Mouse (Mus musculus): ENCODE measurements at regions not wholly inside any gene's neighbourhood (a gene's known extent, or its start where the extent isn't known, plus 50 kb on each side); places are given as distances from the start of the nearest gene placed in this dataset.
"Not testable (repeated sequence)": the region's sequence is repeated elsewhere in the genome, so short reads cannot be mapped to it uniquely, and the experiment has no call there.

DNA sequence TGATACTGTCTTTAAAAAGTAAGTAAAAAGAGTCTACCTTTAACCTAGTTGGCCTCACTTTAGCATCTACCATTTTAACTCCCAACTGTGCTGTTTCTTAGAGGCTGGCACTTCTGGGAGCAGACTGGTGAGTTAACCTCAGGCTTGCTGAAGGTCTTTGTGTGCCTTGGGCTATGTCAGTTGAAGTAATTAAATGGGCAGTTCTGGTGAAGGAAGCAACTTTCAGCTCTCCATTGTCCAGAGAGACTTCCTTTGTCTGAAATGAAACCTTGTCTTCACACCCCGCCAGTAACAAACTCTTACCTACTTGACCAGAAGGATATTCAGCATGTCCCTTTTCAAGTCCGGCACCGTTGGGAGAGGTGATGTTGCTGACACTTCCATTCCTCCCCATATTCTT is 55.5 kb downstream of the Zfp281 start:
- no peak for DNase-seq (ENCODE audit: extremely low spot score in 1 of 2, low spot score in 2 of 2)
- Histone ChIP-seq H3K27ac (no peak overlapping the region), H3K4me3 (no peak overlapping the region)
- no peak for TF ChIP-seq CTCF (IDR thresholded peaks at IDR 0.05)
- intact Hi-C loops (cut with DNase I) = no loop called here

DNA sequence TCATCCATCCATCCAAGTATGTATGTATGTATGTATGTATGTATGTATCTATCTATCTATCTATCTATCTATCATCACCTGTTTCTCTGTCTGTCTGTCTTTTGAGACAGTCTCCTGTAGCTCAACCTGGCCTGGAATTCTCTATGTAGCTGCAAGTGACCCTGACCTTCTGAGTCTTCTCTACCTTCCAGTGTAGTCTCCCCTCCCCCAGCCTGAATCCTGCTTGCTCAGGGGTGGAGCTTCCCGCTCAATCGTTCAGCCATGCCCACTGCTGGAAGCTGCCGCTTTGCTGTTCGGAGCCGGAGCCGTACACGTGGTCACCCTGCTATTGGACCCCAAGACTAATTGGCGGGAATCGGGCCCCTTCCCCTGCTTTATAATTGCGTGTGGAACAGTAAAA is 57.6 kb downstream of the Zfp281 start:
- not testable (repeated sequence) for H3K4me3 ChIP-seq; DNase-seq (ENCODE audit: extremely low spot score in 1 of 2, low spot score in 2 of 2); H3K27ac ChIP-seq
- intact Hi-C loops (cut with DNase I) = loop anchor here (2.0 kb wide), 1 partner anchor 56 kb away; no protein-coding TSS in a partner anchor

DNA sequence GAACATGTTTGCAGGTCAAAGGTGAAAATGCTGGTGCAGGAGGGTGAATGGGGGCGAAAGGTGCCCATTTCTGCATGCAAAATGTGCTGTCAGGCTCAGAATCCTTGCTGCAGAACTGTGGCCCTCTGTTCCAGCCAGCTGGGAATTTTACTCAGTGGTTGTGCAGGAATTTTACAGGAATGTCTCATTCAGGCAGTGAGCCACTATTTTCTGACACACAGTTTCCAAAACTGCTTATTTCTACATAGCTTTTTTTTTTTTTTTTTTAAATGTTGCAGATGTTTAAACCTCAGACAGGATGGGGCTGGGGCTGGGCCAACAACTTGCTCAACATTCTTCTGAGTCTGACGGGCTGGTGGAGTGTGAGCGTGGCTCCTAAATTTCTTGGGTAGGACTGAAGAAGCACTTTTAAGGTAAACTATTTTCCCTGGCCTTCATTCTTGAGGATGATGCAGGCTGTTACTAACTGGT is 58.4 kb downstream of the Zfp281 start:
- peak; percentile 34 to 46 for DNase-seq (ENCODE audit: extremely low spot score in 1 of 2, low spot score in 2 of 2)
- H3K27ac ChIP-seq = peak overlapping the region; percentile 66; the same call in 1 of the 2 replicates
- intact Hi-C loops (cut with DNase I) = loop anchor here (2.0 kb wide), 1 partner anchor 56 kb away; no protein-coding TSS in a partner anchor
- H3K4me3 ChIP-seq = no peak overlapping the region
- TF ChIP-seq CTCF (IDR thresholded peaks at IDR 0.05) = no peak

DNA sequence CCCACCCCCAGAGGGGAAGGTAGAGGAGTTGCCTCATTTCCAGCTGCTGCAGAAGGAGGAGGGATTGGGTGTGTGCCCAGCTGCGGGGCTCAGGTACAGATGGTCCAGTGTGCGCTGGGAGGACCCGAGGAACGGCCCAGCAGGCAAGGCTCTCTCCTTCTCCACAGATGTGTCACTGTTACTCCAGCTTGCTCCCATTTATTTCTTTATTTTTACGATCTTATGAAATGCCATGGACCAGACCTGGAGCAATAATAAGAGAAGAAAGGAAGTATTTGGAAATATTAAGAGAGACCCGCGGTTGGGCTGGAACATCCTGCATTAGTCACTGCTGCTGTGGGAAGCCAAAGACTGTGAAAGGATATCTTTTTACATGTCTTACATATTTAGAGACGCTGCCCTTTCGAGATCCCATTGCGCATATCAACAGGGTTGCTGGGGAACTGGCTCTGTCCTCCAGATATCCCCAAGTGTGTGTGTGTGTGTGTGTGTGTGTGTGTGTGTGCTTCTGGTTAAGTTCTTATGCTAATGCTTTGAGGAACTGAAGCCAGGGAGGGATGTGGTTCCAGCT is 58.9 kb downstream of the Zfp281 start:
- no peak for DNase-seq (ENCODE audit: extremely low spot score in 1 of 2, low spot score in 2 of 2)
- H3K27ac ChIP-seq = peak overlapping the region; percentile 66; the same call in 1 of the 2 replicates
- no peak for TF ChIP-seq CTCF (IDR thresholded peaks at IDR 0.05)
- intact Hi-C loops (cut with DNase I) = loop anchor here (2.0 kb wide), 2 partner anchors 31 to 55 kb away; no protein-coding TSS in a partner anchor
- no peak overlapping the region for H3K4me3 ChIP-seq

DNA sequence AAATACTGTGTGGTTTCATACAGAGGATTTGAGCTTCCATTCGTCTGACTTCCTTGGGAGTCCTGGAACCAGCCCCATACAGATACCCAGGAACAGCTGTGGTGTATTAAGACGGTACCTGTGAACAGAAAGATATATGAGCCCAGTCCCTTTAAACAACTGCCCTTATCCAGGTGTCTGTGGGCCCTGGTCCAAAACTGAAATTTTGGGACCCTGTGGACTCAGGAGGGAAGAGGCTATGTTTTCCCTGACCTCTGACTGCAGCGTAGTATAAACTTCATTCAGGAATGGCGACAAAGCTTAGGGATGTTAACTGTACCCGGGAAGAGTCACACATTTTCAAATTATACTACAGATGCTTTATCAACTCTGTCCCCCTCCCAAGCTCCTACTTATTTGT is 59.8 kb downstream of the Zfp281 start:
- TF ChIP-seq CTCF (IDR thresholded peaks at IDR 0.05) = no peak
- intact Hi-C loops (cut with DNase I) = loop anchor here (2.0 kb wide), 1 partner anchor 30 kb away; no protein-coding TSS in a partner anchor
- Histone ChIP-seq H3K4me3 (no peak overlapping the region), H3K27ac (peak overlapping the region; percentile 71)
- DNase-seq (ENCODE audit: extremely low spot score in 1 of 2, low spot score in 2 of 2) = no peak

DNA sequence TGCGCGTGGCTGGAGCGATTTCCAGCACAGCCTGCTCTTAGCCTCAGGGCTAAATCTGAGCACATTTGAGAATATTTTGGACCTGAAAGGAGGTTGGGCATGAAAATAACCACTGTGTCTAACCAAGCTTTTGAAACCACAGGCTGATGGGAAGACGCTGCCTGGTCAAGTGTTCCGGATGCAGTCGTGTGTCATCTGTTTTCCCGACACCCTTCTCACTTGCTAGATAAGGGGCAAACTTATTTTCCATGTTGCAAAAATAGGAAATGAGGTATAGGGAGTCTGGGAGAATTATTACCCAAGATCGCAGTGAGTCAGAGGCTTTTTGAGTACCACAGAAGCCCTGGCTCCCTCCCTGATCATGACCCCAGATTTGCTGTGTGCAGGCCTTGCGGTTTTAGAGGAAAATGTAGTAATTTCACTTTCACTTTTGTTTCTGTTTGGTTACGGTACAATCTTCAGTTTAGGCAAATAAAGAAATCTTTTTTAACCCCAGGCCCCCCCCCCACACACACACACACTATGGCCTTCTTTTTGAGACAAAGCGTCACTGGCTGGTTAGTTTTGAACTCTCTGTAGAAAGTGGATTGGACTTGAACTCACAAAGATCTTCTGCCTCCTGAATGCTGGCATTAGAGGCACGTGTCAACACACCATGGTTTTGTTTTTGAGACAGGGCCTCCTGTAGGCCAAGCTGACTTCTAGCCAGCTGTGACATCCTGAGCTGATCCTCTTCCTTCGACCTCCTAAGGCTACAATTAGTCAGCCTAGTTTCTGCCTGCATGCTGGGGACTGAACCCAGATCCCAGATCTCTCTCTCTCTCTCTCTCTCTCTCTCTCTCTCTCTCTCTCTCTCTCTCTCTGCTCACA is 60.7 kb downstream of the Zfp281 start:
- H3K4me3 ChIP-seq = no peak overlapping the region
- no peak for TF ChIP-seq CTCF (IDR thresholded peaks at IDR 0.05)
- H3K27ac ChIP-seq = peak overlapping the region; percentile 71; the same call in 1 of the 2 replicates
- intact Hi-C loops (cut with DNase I) = loop anchor here (2.0 kb wide), 1 partner anchor 29 kb away; no protein-coding TSS in a partner anchor
- no peak for DNase-seq (ENCODE audit: extremely low spot score in 1 of 2, low spot score in 2 of 2)

DNA sequence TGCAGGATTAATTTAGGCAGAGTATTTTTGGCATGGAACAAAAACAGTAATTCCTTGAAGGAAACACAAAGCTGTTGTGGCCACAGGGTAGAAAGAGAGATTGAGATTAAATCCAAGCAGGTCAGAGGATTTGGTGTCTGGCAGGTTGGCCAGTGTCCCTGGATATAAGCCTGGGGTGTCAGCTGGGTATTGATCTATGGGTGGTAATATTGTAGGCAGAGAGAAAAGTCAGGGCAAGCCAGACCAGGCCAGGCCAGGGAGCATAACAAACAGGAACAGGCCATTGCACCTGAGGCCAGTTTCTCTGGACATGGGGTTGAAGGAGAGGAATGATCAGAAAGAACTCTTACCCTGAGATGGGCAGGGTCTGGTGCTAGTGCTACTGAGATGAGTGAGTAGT is 61.8 kb downstream of the Zfp281 start:
- TF ChIP-seq CTCF (IDR thresholded peaks at IDR 0.05) = no peak
- Histone ChIP-seq H3K27ac (no peak overlapping the region), H3K4me3 (no peak overlapping the region)
- DNase-seq (ENCODE audit: extremely low spot score in 1 of 2, low spot score in 2 of 2) = no peak
- intact Hi-C loops (cut with DNase I) = no loop called here

DNA sequence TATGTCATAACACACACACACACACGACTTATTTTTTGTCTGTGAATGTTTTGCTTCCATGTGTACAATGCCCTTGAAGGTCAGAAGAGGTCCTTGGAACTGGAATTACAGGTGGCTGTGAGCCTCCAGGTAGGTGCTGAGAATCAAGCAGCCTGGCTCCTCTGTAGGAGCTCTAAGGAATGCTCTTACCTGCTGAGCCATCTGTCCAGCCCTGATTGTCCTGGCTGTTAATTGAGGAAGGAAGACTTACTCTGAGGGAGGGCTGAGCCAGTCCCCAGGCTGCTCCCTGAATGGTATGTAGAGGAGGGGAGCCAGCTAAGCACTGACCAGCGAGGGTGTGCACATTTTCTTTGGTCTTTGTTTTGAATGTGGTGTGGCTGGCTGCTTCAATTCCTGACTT is 65.4 kb downstream of the Zfp281 start:
- DNase-seq (ENCODE audit: extremely low spot score in 1 of 2, low spot score in 2 of 2) = no peak
- intact Hi-C loops (cut with DNase I) = no loop called here
- no peak overlapping the region for H3K27ac ChIP-seq
- no peak overlapping the region for H3K4me3 ChIP-seq
- no peak for TF ChIP-seq CTCF (IDR thresholded peaks at IDR 0.05)

DNA sequence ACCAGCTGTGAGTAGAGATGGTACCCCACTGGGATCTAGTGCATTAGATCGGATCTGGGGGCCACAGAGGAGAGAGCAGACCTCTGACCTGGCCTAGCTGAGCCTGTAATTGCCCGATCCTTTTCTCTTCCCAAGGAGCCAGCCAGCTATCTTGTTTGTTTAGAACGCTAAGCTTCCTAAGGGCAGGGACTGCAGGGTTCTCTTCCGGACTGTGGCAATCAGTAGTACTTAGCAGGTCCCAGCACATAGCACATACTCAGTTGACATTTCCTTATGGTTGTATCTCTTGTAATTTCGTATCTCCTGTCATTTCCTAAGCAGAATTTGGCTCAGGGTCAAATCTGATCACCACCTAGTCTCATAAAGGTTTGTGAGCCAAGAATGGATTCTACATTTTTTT is 68.7 kb downstream of the Zfp281 start:
- intact Hi-C loops (cut with DNase I) = no loop called here
- DNase-seq (ENCODE audit: extremely low spot score in 1 of 2, low spot score in 2 of 2) = no peak
- TF ChIP-seq CTCF (IDR thresholded peaks at IDR 0.05) = no peak
- no peak overlapping the region for H3K4me3 ChIP-seq
- no peak overlapping the region for H3K27ac ChIP-seq

DNA sequence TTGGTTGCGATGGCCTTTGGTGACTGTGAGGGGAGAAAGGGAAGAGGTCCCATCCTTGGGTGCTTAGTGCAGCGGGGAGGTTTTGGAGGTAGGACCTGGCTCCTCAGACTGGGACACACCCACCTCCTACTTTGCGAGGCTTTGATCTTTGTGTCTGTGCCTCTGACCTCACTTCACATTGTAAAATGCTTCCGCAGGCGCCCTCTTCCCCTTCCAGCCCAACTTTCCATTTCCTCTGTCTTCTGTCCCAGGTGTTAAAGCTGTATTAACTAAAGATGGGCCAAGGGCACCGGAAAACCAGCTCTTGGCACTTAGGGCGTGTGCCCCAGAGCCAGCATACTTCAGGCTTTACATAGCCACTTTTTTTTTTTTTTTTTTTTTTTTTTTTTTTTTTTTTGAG is 70.3 kb downstream of the Zfp281 start:
- DNase-seq (ENCODE audit: extremely low spot score in 1 of 2, low spot score in 2 of 2) = no peak

DNA sequence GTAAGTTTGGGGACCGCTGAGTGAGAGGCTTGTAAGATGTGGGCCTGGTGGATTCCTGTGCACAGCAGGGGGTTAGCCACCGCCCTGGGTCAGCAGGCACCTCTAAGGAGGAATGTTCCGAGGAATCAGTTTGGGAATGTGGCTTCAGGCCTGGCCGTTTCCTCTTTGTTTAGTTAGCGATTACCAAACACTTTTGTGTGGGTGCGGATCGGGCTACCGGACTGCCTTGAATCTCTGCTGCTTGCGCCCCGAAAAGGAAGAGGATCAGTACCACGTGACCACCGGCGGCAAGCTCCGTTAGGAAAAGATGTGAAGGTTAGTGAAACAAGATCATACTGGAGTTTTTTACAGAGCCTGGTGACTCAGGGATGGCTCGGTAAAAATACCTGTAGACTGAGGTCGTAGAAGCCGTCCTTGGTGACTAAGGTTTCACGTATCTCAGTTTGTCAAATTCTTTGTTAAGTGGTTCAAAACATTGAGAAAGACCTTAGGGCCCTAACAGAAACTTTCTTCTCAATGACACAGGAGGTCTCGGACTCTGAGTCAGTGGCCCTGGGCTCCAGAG is 71.5 kb downstream of the Zfp281 start:
- intact Hi-C loops (cut with DNase I) = no loop called here
- TF ChIP-seq CTCF (IDR thresholded peaks at IDR 0.05) = no peak
- Histone ChIP-seq H3K4me3 (0 out of 2 replicates have a peak overlapping the region, but pooled peaks have one; percentile 5), H3K27ac (no peak overlapping the region)
- no peak for DNase-seq (ENCODE audit: extremely low spot score in 1 of 2, low spot score in 2 of 2)

More for the DNA sequence above, 70.3 kb downstream of the Zfp281 start:
- Histone ChIP-seq H3K27ac (no peak overlapping the region), H3K4me3 (no peak overlapping the region)
- intact Hi-C loops (cut with DNase I) = no loop called here
- no peak for TF ChIP-seq CTCF (IDR thresholded peaks at IDR 0.05)

Data from left cerebral cortex, adult 2 months (tissue).